Mouse (Mus musculus): ENCODE results near the gene Slc1a5.

DNA sequence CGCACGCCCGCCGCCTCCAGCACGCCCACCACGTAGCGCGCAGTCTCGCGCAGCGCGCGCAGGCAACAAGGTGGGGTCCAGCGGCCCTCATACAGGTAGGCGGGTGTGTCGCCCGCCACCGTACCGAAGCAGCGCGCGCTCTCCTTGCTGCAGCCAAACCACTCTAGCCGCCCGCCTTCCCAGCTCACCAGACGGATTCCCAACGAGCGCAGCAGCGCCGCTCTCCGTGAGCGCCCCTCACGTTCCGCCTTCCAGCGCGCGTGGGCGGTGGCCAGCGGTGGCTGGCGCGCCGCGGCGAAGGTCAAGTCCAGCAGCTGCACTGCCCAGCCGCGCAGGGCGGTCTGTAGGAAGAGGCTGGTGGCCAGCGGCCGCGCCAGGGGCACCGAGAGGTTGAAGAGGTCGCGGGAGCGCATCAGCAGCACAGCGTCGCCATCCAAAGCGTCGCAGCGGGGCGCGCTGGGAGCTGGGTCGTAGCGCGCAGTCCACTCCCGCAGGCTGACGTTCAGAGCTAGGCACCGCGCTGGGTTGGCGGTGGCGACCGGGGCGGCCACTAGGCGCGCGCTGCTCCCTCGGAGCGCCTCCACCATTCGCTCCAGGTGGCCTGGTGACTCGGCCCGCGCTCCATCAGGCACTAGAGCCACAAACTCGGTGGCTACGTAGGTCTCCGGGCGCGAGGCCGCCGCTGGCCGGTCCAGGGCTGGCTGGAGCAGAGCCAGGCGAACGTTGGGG lies 29.9 kb downstream of the Slc1a5 start:
- TF ChIP-seq EP300 (IDR thresholded peaks at IDR 0.05; ENCODE audit: low read depth) = no peak
- TF ChIP-seq CTCF (IDR thresholded peaks at IDR 0.05; ENCODE audit: low read depth) = no peak
